Mouse (Mus musculus) embryo, embryonic 9.5 days (tissue): ENCODE measurements around the gene Catsper4.

Experiments used
- DNase-seq: peaks from one replicate; pipeline ENCODE4 v3.0.0-alpha.2; 2017; ENCODE audit errors: extremely low spot score

Catsper4 gene

GRCm38 (mm10) chr4:134181825-134182224 is 45.4 kb downstream of the Catsper4 start:
- no peak for DNase-seq

GRCm38 (mm10) chr4:134181112-134181511 is 46.1 kb downstream of the Catsper4 start:
- DNase-seq: no peak

- no peak for DNase-seq
Observed at GRCm38 (mm10) chr4:134172391-134172790, 54.8 kb downstream of the Catsper4 start.

- no peak for DNase-seq
Observed at GRCm38 (mm10) chr4:134166906-134167305, 60.3 kb downstream of the Catsper4 start.

- no peak for DNase-seq
Observed at GRCm38 (mm10) chr4:134165548-134166465, 61.4 kb downstream of the Catsper4 start.

- no peak for DNase-seq
Observed at GRCm38 (mm10) chr4:134165024-134165423, 62.2 kb downstream of the Catsper4 start.

GRCm38 (mm10) chr4:134164591-134164990 is 62.6 kb downstream of the Catsper4 start:
- no peak for DNase-seq
